10 mouse cellular contexts compared by ENCODE assay signal in the genomic region with DNA sequence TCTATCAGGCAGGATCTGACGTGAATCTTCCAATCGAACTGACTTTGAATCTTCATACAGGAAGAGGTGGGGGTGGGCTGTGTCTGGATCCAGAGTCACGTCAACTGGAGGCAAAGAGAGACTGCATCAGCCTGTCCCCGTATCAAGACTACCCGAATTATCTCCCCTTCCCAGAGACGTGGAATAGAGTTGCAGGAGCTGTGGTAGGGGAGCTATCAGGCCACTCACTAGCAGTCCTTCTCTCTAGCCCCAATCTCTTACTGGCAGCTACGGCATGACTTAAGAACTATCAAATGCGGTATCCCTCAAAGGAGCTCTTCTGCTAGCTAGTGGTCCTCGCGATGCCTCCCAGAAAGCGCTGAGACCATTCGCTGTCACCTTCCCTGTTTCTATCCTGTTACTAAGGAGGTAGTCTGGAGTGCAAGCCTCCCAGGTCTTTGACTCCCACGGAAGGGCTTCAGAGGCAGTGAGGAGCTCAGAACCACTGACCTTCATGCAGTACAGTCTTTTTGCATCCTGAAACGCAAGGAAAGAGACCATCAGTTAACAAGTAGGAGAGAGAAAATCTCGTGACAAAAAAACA. TPM values are rescaled to one million over a fixed set of nuclear protein-coding genes. Genes with fewer than 3 reads are reported as not detected.
DNase-seq lines count a peak whose midpoint lies in the region; ATAC-seq lines count a peak whose summit lies in the region.
"Had no signal": no experiment of that assay in that cellular context is flagged by ENCODE, and none has a peak within 500 bp of the region (broad histone marks: within the 10 kb centered on the region; RNA-seq: fewer than 3 reads in every experiment).

No protein-coding gene starts in this region.

- H3K4me2 ChIP-seq in heart, embryonic 12.5 days, result peak overlapping the region; percentile 49
- H3K4me2 ChIP-seq in neural tube, embryonic 12.5 days (replicated peaks), result peak overlapping the region; percentile 13; the same call in 1 of the 2 replicates
- H3K4me2 ChIP-seq in neural tube, embryonic 15.5 days, result peak overlapping the region; percentile 9; the same call in 1 of the 2 replicates

- ATAC-seq in heart, embryonic 12.5 days (ENCODE audit: insufficient number of reproducible peaks, low FRiP score), result peak; percentile 49; the same call in 1 of the 2 replicates
- no peak for ATAC-seq in neural tube, embryonic 12.5 days (ENCODE audit: low FRiP score, low read depth)
- ATAC-seq in erythroid progenitor cell, adult 5-6 weeks (replicated peaks; ENCODE audit: low FRiP score, poor library complexity, severe bottlenecking), result peak; percentile 68
- no peak for ATAC-seq in neural tube, embryonic 15.5 days (ENCODE audit: low FRiP score)

- 0 out of 2 replicates have a peak overlapping the region, but pooled peaks have one; percentile 36 for H3K9ac ChIP-seq in heart, embryonic 12.5 days
- no peak overlapping the region for H3K9ac ChIP-seq in neural tube, embryonic 12.5 days
- no peak overlapping the region for H3K9ac ChIP-seq in neural tube, embryonic 15.5 days (replicated peaks)

- H3K4me3 ChIP-seq in heart, embryonic 12.5 days, result peak overlapping the region; percentile 22; the same call in 1 of the 2 replicates
- H3K4me3 ChIP-seq in neural tube, embryonic 12.5 days, result no peak overlapping the region
- no peak overlapping the region for H3K4me3 ChIP-seq in neural tube, embryonic 15.5 days (replicated peaks)

- peaks cover 3% of the 10 kb centered on the region; the same call in 1 of the 2 replicates for H3K27me3 ChIP-seq in heart, embryonic 12.5 days (replicated peaks)
- peaks cover under 1% of the 10 kb centered on the region; the same call in 1 of the 2 replicates for H3K27me3 ChIP-seq in neural tube, embryonic 12.5 days (replicated peaks)
- peaks cover 3% of the 10 kb centered on the region for H3K27me3 ChIP-seq in neural tube, embryonic 15.5 days (replicated peaks)

- 11% methylated on average over 15 of the region's 15 CpGs for WGBS in heart, embryonic 12.5 days
- WGBS in neural tube, embryonic 12.5 days, result 20% methylated on average over 15 of the region's 15 CpGs
- WGBS in neural tube, embryonic 15.5 days, result 25% methylated on average over 15 of the region's 15 CpGs

- no peak overlapping the region for H3K27ac ChIP-seq in heart, embryonic 12.5 days (ENCODE audit: poor library complexity, severe bottlenecking)
- H3K27ac ChIP-seq in neural tube, embryonic 12.5 days, result no peak overlapping the region
- no peak overlapping the region for H3K27ac ChIP-seq in neural tube, embryonic 15.5 days (replicated peaks)

- H3K9me3 ChIP-seq in heart, embryonic 12.5 days (replicated peaks), result no peaks in the 10 kb centered on the region
- H3K9me3 ChIP-seq in neural tube, embryonic 12.5 days, result no peaks in the 10 kb centered on the region
- no peaks in the 10 kb centered on the region for H3K9me3 ChIP-seq in neural tube, embryonic 15.5 days (replicated peaks)

- peaks cover 6% of the 10 kb centered on the region for H3K4me1 ChIP-seq in heart, embryonic 12.5 days (replicated peaks)
- H3K4me1 ChIP-seq in neural tube, embryonic 12.5 days, result peaks cover under 1% of the 10 kb centered on the region; the same call in 1 of the 2 replicates
- H3K4me1 ChIP-seq in neural tube, embryonic 15.5 days, result peaks cover 2% of the 10 kb centered on the region

- H3K36me3 ChIP-seq in heart, embryonic 12.5 days, result no peaks in the 10 kb centered on the region
- no peaks in the 10 kb centered on the region for H3K36me3 ChIP-seq in neural tube, embryonic 12.5 days
- no peaks in the 10 kb centered on the region for H3K36me3 ChIP-seq in neural tube, embryonic 15.5 days

- DNase-seq in heart, postnatal 10 days, result no peak
- no peak for DNase-seq in neural tube, embryonic 10.5 days (ENCODE audit: extremely low spot score, low spot score)
- no peak for DNase-seq in thymus, postnatal 0 days (ENCODE audit: low spot score)
- DNase-seq in frontal cortex, postnatal 14 days (ENCODE audit: low spot score in 2 of 2), result no peak
- DNase-seq: adrenal gland, postnatal 25 days had no signal

- intact Hi-C loops in heart, postnatal 10 days (cut with DNase I), result no loop called here

RNA-seq across cellular contexts. Expression of gene Btn1a1, which starts 6.3 kb away (rescaled TPM):
- polyA plus RNA-seq in heart, embryonic 12.5 days (2016; fragmentation: Nextera tagmentation; extraction: Ambion mirVana), result 2.6 and 2.9 TPM in 2 replicates
- total RNA-seq in heart, postnatal 10 days (2021), result not detected
- polyA plus RNA-seq in neural tube, embryonic 12.5 days (2016; fragmentation: Nextera tagmentation; extraction: Ambion mirVana), result not detected in 2 replicates
- 1.4 and 4.2 TPM in 2 replicates for total RNA-seq in erythroid progenitor cell, adult 5-6 weeks (2015; ENCODE audit: low replicate concordance)
- total RNA-seq in erythroid progenitor cell, adult 5-6 weeks (2017; ENCODE audit: low replicate concordance), result 0.90 and 1.4 TPM in 2 replicates
- 0.15 TPM in 1 of 2 replicates, not detected in the other for polyA plus RNA-seq in neural tube, embryonic 15.5 days (2015; fragmentation: Nextera tagmentation; extraction: Ambion mirVana)
- polyA plus RNA-seq in thymus, postnatal 0 days (2015; fragmentation: Nextera tagmentation; extraction: Ambion mirVana), result 0.17 and 0.27 TPM in 2 replicates
- total RNA-seq: adrenal gland, postnatal 25 days; left cerebral cortex, adult 18-20 months had no signal

RNA-seq across cellular contexts. Expression of gene Btn2a2, which starts 29.3 kb away (rescaled TPM):
- polyA plus RNA-seq in heart, embryonic 12.5 days (2016; fragmentation: Nextera tagmentation; extraction: Ambion mirVana), result 0.45 and 0.58 TPM in 2 replicates
- total RNA-seq in heart, postnatal 10 days (2021), result not detected
- 0.23 and 0.31 TPM in 2 replicates for polyA plus RNA-seq in neural tube, embryonic 12.5 days (2016; fragmentation: Nextera tagmentation; extraction: Ambion mirVana)
- total RNA-seq in erythroid progenitor cell, adult 5-6 weeks (2015; ENCODE audit: low replicate concordance), result not detected in 2 replicates
- not detected in 2 replicates for total RNA-seq in erythroid progenitor cell, adult 5-6 weeks (2017; ENCODE audit: low replicate concordance)
- 0.14 and 0.22 TPM in 2 replicates for polyA plus RNA-seq in neural tube, embryonic 15.5 days (2015; fragmentation: Nextera tagmentation; extraction: Ambion mirVana)
- 0.65 and 0.85 TPM in 2 replicates for polyA plus RNA-seq in thymus, postnatal 0 days (2015; fragmentation: Nextera tagmentation; extraction: Ambion mirVana)
- total RNA-seq: adrenal gland, postnatal 25 days had no signal

RNA-seq across cellular contexts. Expression of gene Abt1, which starts 35.7 kb away (rescaled TPM):
- polyA plus RNA-seq in heart, embryonic 12.5 days (2016; fragmentation: Nextera tagmentation; extraction: Ambion mirVana), result 8.1 and 8.9 TPM in 2 replicates
- total RNA-seq in heart, postnatal 10 days (2021), result 1 to 10 TPM; 5.3 to 5.6 TPM
- polyA plus RNA-seq in neural tube, embryonic 12.5 days (2016; fragmentation: Nextera tagmentation; extraction: Ambion mirVana), result 11.4 TPM in 2 replicates
- 1.1 and 2.1 TPM in 2 replicates for total RNA-seq in erythroid progenitor cell, adult 5-6 weeks (2015; ENCODE audit: low replicate concordance)
- total RNA-seq in erythroid progenitor cell, adult 5-6 weeks (2017; ENCODE audit: low replicate concordance), result 1.3 and 1.6 TPM in 2 replicates
- 9.3 and 10.3 TPM in 2 replicates for polyA plus RNA-seq in neural tube, embryonic 15.5 days (2015; fragmentation: Nextera tagmentation; extraction: Ambion mirVana)
- 13.8 and 15.1 TPM in 2 replicates for polyA plus RNA-seq in thymus, postnatal 0 days (2015; fragmentation: Nextera tagmentation; extraction: Ambion mirVana)

Comparison
In these comparisons a context has a peak if more than half of its experiments do, and no peak if none do; other contexts are left out.
1. ATAC-seq: peak in heart, embryonic 12.5 days (single experiment) and erythroid progenitor cell, adult 5-6 weeks (single experiment); none in neural tube, embryonic 12.5 days (single experiment) and neural tube, embryonic 15.5 days (single experiment).
2. Peak in every context shown above with its lines, with median percentiles within 50 percentile points of each other: H3K4me2 ChIP-seq.